Mouse (Mus musculus): ENCODE measurements around the gene Strn3.

- TF ChIP-seq CTCF (IDR thresholded peaks at IDR 0.05 in 2 of 3, conservative IDR thresholded peaks at IDR 0.05 in 1 of 3; ENCODE audit: control insufficient read depth in 1 of 3, insufficient read depth in 1 of 3, low read depth in 2 of 3, low read length in 3 of 3, poor library complexity in 1 of 3, severe bottlenecking in 1 of 3) (peak in 1 of 3 experiments; percentile 47; a peak in 2 of 6 replicates), ZKSCAN1 (IDR thresholded peaks at IDR 0.05; ENCODE audit: low read depth, low read length) (no peak), RAD21 (IDR thresholded peaks at IDR 0.05; ENCODE audit: low read depth, low read length) (peak; percentile 46), NRF1 (IDR thresholded peaks at IDR 0.05; ENCODE audit: insufficient read depth, low read depth, low read length, poor library complexity, severe bottlenecking) (no peak), UBTF (IDR thresholded peaks at IDR 0.05; ENCODE audit: borderline replicate concordance, insufficient read depth, low read depth, low read length) (no peak), MAX (IDR thresholded peaks at IDR 0.05; ENCODE audit: low read length) (no peak), E2F4 (IDR thresholded peaks at IDR 0.05; ENCODE audit: borderline replicate concordance, low read depth, low read length) (no peak), POLR2A (IDR thresholded peaks at IDR 0.05; ENCODE audit: control insufficient read depth in 1 of 2, insufficient read depth in 1 of 2, low read depth in 1 of 2, low read length in 2 of 2, poor library complexity in 1 of 2) (no peak), MAZ (IDR thresholded peaks at IDR 0.05; ENCODE audit: low read depth, low read length) (no peak), ZNF384 (IDR thresholded peaks at IDR 0.05; ENCODE audit: low read depth, low read length) (no peak), POLR2AphosphoS2 (IDR thresholded peaks at IDR 0.05; ENCODE audit: low read length) (no peak), TAL1 (IDR thresholded peaks at IDR 0.05; ENCODE audit: low read length) (no peak), POLR2AphosphoS5 (IDR thresholded peaks at IDR 0.05; ENCODE audit: borderline replicate concordance, low read depth, low read length) (no peak), CHD2 (IDR thresholded peaks at IDR 0.05; ENCODE audit: low read length) (no peak)
These were observed 68.9 kb downstream of the Strn3 start for GRCm38 (mm10) chr12:51622670-51623365.
